Mouse (Mus musculus): ENCODE results near the gene Rin3.

DNA sequence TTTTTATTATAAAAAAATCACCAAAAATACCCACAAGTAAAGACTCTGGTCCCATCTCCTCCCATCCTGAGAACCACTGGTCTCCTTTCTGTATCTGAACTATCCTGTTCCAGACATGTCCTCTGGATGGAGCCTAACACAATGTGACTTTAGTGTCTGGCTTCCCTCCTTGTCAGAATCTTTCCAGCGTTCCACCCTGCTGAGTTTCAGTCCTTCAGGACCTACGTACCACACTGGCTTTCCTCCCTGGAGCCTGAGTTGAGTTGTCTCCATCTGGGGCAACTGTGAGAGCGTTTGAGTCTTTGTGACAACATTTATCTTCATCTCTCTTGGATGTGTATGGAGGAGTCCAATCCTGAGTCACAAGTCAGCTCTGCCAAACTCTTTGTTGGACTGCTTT lies 30.9 kb upstream of the Rin3 start:
- TF ChIP-seq CTCF (IDR thresholded peaks at IDR 0.05; ENCODE audit: insufficient read depth, low read length) (no peak), POLR2A (IDR thresholded peaks at IDR 0.05; ENCODE audit: borderline replicate concordance, extremely low read depth, low read depth, low read length) (no peak)
